Mouse (Mus musculus) forebrain, postnatal 0 days (tissue): ENCODE measurements around the gene Cs. TPM values are rescaled to one million over a fixed set of nuclear protein-coding genes. Genes with fewer than 3 reads are reported as not detected.
"Not testable (repeated sequence)": the region's sequence is repeated elsewhere in the genome, so short reads cannot be mapped to it uniquely, and the experiment has no call there.

Experiments used
- ATAC-seq: fragments of 200-750 bp; cut with Nextera tagmentation; 2 replicates; pipeline ENCODE4 v1.8.0; 2017; ENCODE audit warnings: mild to moderate bottlenecking, moderate library complexity
- DNase-seq: peaks from one replicate; pipeline ENCODE4 v3.0.0-alpha.2; 2015
- H3K27ac ChIP-seq: fragments of 300-500 bp; sonication (generic); 2 replicates; pipeline ENCODE4 v1.5.1; 2014; ENCODE audit warnings: low read depth, mild to moderate bottlenecking, antibody characterized with exemption, low read length, moderate library complexity, mixed read lengths
- H3K27me3 ChIP-seq: fragments of 300-500 bp; sonication (generic); 2 replicates; pipeline ENCODE4 v1.6.1; 2014; ENCODE audit warnings: mild to moderate bottlenecking, low read length, mixed read lengths; ENCODE audit not compliant: insufficient read depth
- H3K36me3 ChIP-seq: fragments of 300-500 bp; sonication (generic); 2 replicates; pipeline ENCODE4 v1.6.1; 2014; ENCODE audit warnings: mild to moderate bottlenecking, moderate library complexity; ENCODE audit not compliant: insufficient read depth
- H3K4me1 ChIP-seq: fragments of 300-500 bp; sonication (generic); 2 replicates; pipeline ENCODE4 v1.6.1; 2014; ENCODE audit warnings: antibody characterized with exemption; ENCODE audit not compliant: insufficient read depth
- H3K4me2 ChIP-seq: fragments of 300-500 bp; sonication (generic); 2 replicates; pipeline ENCODE4 v1.6.1; 2014; ENCODE audit warnings: low read depth, mild to moderate bottlenecking, moderate library complexity
- H3K4me3 ChIP-seq: fragments of 300-500 bp; sonication (generic); 2 replicates; pipeline ENCODE4 v1.5.1; 2014; ENCODE audit warnings: low read depth, low read length, mixed read lengths
- H3K9ac ChIP-seq: fragments of 300-500 bp; sonication (generic); 2 replicates; pipeline ENCODE4 v1.6.1; 2014; ENCODE audit warnings: mild to moderate bottlenecking
- H3K9me3 ChIP-seq: fragments of 300-500 bp; sonication (generic); 2 replicates; pipeline ENCODE4 v1.6.1; 2016; ENCODE audit warnings: low read length
- CTCF ChIP-seq: sonication (generic); IDR thresholded peaks from 2 replicates; pipeline ENCODE4 v1.5.1; 2016; ENCODE audit warnings: antibody characterized with exemption, control low read depth, low read depth
- WGBS: fragments of 180-500 bp; shearing (Covaris S2); extraction: QIAGEN DNeasy Blood & Tissue Kit; methylation state at CpG from one replicate; pipeline ENCODE4 v1.1.7; 2014; 5-methylcytosine and 5-hydroxymethylcytosine counted together
- polyA plus RNA-seq: library from polyadenylated mRNA; unstranded; fragments of >200 nt; fragmentation: Nextera tagmentation; extraction: Ambion mirVana; gene quantifications from 2 replicates; pipeline ENCODE4 v1.2.1, GENCODE M21; 2015
- total RNA-seq: library from RNA; depleted of rRNA; stranded (reverse); fragments of >200 nt; gene quantifications from 2 replicates; pipeline ENCODE4 v1.2.3, GENCODE M21; 2014

The Cs gene
- total and polyA plus RNA-seq, 2 experiments from 2014 or later: 250 to 255 TPM

DNA sequence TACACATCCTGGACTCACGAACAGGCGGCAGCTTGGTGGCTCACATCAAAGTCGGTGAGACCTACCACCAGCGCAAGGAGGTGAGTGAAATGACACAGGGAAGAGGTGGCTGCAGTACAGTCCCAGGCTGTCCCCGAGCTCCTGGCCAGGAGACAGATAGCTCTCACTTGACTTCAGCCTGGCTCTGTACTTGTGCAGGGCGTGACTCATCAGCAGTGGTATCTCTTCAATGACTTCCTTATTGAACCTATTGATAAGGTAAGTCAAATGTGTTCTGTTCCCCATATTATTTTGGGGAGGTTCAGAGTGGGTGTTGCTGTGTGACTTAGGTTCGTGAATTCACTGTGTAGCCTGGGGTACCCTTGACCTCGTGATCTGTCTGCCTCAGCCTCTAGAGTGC lies 22.0 kb upstream of the Cs start:
- Histone ChIP-seq H3K27ac (no peak overlapping the region), H3K4me1 (no peaks in the 10 kb centered on the region), H3K9ac (no peak overlapping the region), H3K36me3 (peaks cover 71% of the 10 kb centered on the region), H3K27me3 (no peaks in the 10 kb centered on the region), H3K9me3 (no peaks in the 10 kb centered on the region), H3K4me3 (no peak overlapping the region), H3K4me2 (no peak overlapping the region)
- WGBS: 95% methylated on average over 8 of the region's 8 CpGs
- no peak for ATAC-seq
- TF ChIP-seq CTCF: no peak
- no peak for DNase-seq

DNA sequence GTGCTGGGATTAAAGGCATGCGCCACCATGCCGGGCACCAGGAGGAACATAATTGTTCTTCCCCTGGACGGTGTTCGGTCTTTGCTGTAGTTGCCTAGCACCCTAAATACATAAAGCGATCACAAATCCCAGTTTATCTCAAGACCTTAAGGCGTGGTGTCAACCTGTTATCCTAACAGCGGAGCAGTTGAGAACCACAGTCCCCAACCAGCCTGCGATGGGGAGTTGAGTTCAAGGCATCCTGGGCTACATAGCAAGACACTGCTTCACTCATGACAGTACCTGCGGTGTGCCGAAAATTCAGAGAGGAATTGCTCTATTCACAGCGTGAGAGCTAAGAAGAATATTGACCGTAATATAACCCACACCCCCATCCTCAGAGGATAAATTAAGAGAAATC lies 15.9 kb upstream of the Cs start:
- no peaks in the 10 kb centered on the region for H3K9me3 ChIP-seq
- DNase-seq (no peak), ATAC-seq (no peak)
- H3K4me3 ChIP-seq: peak overlapping the region; percentile 84
- H3K9ac ChIP-seq: peak overlapping the region; percentile 100
- no peaks in the 10 kb centered on the region for H3K27me3 ChIP-seq
- WGBS: 57% methylated on average over 12 of the region's 12 CpGs
- H3K4me1 ChIP-seq: peaks cover 12% of the 10 kb centered on the region
- H3K4me2 ChIP-seq: peak overlapping the region; percentile 84
- peak overlapping the region; percentile 97; the same call in 1 of the 2 replicates for H3K27ac ChIP-seq
- no peak for TF ChIP-seq CTCF
- H3K36me3 ChIP-seq: peaks cover 38% of the 10 kb centered on the region

DNA sequence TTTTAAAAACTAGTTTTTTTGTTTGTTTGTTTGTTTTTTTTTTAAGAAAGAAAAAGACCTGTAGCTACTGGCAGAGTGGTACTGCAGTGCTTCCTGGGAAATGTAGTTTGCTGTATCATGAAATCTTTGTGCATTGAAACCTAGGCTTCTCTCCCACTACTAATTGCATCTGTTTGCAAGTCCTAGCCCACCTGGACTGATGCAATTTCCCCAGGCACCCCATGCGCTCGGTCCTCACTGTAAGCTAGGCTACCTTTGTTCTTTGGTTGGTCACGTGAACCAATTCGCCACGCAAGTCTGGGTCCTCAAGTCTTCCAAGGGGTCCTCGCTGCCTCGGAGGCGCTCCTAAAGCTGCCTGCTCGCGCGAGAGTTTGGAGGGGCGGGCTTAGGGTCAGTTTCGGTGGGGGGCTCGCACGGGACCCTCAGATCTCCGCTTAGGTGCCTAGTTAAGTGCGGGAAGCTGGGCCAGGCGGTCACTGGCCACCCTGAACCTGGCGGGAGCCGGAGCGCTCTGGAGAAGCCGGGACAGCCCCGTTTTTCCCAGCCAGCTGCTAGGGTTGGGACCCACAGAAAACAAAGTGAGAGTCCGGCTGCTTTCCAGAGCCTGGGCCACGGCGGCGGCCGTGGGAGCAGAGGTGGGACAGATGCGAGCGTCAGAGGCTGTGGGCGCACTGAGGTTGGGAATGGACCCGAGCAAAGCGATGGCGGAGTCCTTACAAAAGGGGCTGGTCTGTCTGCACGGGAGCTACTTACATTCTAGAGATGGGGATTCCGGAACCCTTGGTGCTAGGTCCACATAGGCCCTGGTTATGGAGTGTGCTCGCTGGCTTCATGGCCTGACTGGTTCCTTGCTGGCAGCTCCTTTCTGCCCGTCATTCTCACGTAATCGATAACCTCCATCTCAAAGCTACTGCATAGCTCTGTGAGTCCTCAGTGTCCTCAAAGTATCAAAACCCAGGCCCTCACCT lies 15.1 kb upstream of the Cs start, which contains the start of gene Cnpy2:
Cnpy2 (plus strand) TSS at position 319 of the 968 bp plus-strand sequence.
- H3K9ac ChIP-seq: peak within 1 kb of the TSS; percentile 100
- peaks cover 43% of the 10 kb centered on the region for H3K36me3 ChIP-seq
- peak within 1 kb of the TSS; percentile 84 for H3K4me3 ChIP-seq
- peaks cover 12% of the 10 kb centered on the region for H3K4me1 ChIP-seq
- ATAC-seq (peak; percentile 98), DNase-seq (peak; percentile 95)
- H3K27me3 ChIP-seq: no peaks in the 10 kb centered on the region
- under 1% methylated on average over 40 of the region's 40 CpGs for WGBS
- TF ChIP-seq CTCF: no peak
- H3K4me2 ChIP-seq: peak within 1 kb of the TSS; percentile 84
- no peaks in the 10 kb centered on the region for H3K9me3 ChIP-seq
- peak within 1 kb of the TSS; percentile 97 for H3K27ac ChIP-seq

DNA sequence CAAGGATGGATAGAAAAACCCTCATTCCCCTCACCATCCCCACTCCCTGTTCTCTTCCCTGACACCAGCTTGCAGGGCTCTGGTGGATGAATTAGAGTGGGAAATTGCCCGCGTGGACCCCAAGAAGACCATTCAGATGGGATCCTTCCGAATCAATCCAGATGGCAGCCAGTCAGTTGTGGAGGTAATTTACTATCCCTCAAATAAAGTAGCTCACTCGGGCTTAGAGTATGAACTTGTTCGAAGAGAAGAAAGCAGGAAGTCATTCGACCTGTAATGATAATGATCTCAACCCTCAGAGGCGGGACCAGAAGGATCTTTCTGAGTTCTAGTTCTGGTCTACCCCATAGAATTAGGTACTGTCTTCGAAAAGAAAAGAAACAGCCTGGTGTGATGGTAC lies 14.0 kb upstream of the Cs start:
- peaks cover 35% of the 10 kb centered on the region for H3K36me3 ChIP-seq
- ATAC-seq: no peak

DNA sequence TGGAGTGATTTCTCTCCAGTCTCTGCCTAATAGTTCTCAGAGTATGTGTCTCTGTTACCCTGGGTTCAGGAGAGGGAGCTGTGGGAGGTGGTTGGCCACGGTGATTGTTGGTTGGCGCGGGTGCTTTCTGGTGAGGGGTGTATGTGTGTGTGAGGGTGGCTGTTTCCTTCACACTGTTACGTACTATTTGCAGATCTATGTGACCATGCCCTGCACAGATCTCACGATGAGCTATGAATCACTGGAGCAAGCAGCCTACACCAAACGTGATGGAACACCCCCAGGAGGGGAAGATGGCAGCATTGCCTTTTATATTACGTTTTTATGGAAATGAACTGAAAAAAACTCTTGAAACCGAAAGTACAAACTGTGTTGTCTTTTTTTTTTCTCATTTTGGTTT lies 10.7 kb upstream of the Cs start:
- TF ChIP-seq CTCF: no peak

More for the DNA sequence above, 14.0 kb upstream of the Cs start:
- no peaks in the 10 kb centered on the region for H3K9me3 ChIP-seq
- peak overlapping the region; percentile 84 for H3K4me2 ChIP-seq
- H3K4me1 ChIP-seq: peaks cover 12% of the 10 kb centered on the region
- H3K9ac ChIP-seq: peak overlapping the region; percentile 100
- no peaks in the 10 kb centered on the region for H3K27me3 ChIP-seq
- DNase-seq: no peak
- TF ChIP-seq CTCF: no peak
- WGBS: 87% methylated on average over 8 of the region's 8 CpGs
- peak overlapping the region; percentile 97 for H3K27ac ChIP-seq
- peak overlapping the region; percentile 84 for H3K4me3 ChIP-seq

DNA sequence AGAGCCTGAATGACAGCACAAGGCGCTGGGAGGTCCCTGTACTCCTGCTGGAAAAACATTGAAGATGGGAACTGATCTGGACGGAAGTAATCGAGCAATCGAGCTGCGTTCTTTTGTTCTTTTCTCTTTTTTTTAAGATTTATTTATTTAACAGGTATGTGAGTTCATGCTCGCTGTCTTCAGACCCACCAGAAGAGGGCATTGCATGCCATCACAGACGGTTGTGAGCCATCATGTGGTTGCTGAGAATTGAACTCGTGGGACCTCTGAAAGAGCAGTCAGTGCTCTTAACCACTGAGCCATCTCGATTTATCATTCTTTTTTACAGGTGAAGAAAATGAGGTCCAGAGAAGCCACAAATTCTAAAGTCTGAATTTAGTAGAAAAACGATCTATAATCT lies 9.9 kb upstream of the Cs start:
- H3K9ac ChIP-seq: no peak overlapping the region
- peaks cover 6% of the 10 kb centered on the region for H3K4me1 ChIP-seq
- H3K9me3 ChIP-seq: no peaks in the 10 kb centered on the region
- no peak for DNase-seq
- no peak overlapping the region for H3K27ac ChIP-seq
- 82% methylated on average over 10 of the region's 10 CpGs for WGBS
- peak; percentile 37 for TF ChIP-seq CTCF
- peaks cover 20% of the 10 kb centered on the region for H3K36me3 ChIP-seq
- no peaks in the 10 kb centered on the region for H3K27me3 ChIP-seq
- H3K4me3 ChIP-seq: no peak overlapping the region
- H3K4me2 ChIP-seq: no peak overlapping the region
- no peak for ATAC-seq

More for the DNA sequence above, 10.7 kb upstream of the Cs start:
- DNase-seq (no peak), ATAC-seq (no peak)
- peaks cover 8% of the 10 kb centered on the region for H3K4me1 ChIP-seq
- no peak overlapping the region for H3K4me2 ChIP-seq
- no peaks in the 10 kb centered on the region for H3K27me3 ChIP-seq
- no peak overlapping the region for H3K27ac ChIP-seq
- peaks cover 20% of the 10 kb centered on the region for H3K36me3 ChIP-seq
- no peak overlapping the region for H3K4me3 ChIP-seq
- H3K9ac ChIP-seq: no peak overlapping the region
- 94% methylated on average over 8 of the region's 8 CpGs for WGBS
- no peaks in the 10 kb centered on the region for H3K9me3 ChIP-seq

DNA sequence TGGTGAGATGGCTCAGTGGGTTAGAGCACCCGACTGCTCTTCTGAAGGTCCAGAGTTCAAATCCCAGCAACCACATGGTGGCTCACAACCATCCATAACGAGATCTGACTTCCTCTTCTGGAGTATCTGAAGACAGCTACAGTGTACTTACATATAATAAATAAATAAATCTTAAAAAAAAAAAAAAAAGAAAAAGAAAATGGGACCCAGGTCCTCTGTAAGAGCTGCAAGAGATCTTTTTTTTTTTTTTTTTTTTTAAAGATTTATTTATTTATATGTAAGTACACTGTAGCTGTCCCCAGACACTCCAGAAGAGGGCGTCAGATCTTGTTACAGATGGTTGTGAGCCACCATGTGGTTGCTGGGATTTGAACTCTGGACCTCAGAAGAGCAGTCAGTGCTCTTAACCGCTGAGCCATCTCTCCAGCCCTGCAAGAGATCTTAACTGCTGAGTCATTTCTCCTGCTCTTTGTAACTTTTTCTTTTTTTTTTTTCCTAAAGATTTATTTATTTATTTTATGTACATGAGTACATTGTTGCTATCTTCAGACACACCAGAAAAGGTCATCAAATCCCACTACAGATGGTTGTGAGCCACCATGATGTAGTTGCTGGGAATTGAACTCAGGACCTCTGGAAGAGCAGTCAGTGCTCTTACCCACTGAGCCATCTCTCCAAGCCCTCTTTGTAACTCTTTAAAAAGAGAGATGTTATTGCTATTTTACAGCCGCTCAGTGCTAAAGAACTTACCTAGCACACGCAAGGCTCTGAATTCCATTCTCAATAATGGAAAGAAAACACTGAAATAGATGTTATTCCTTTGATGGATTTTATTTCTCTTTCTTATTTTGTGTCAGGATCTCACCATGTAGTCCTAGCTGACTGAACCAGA lies 4.9 kb upstream of the Cs start:
- not testable (repeated sequence) for H3K27ac ChIP-seq, ATAC-seq, H3K4me1 ChIP-seq, H3K9ac ChIP-seq, H3K9me3 ChIP-seq, DNase-seq, H3K4me2 ChIP-seq, H3K4me3 ChIP-seq, H3K36me3 ChIP-seq, H3K27me3 ChIP-seq
- WGBS: 71% methylated on average over 6 of the region's 6 CpGs
